Mouse (Mus musculus) C3H10T1/2 (cell line): ENCODE data around the gene Lnx1. TPM values are rescaled to one million over a fixed set of nuclear protein-coding genes. Genes with fewer than 3 reads are reported as not detected.

Experiments used
- polyA plus RNA-seq, 2 experiments: library from polyadenylated mRNA; unstranded; fragments of >200 nt; fragmentation: generic; extraction: Trizol; gene quantifications; one replicate each; pipeline ENCODE4 v1.2.1; 2012; ENCODE audit warnings: missing spikeins in 2 of 2

Lnx1 gene
- 1 to 10 TPM in 1 of 2 experiments, under 1 TPM in 1; 0.01 to 2.0 TPM for polyA plus RNA-seq

GRCm38 (mm10) chr5:74702766-74703165 lies at the start of gene Lnx1:
TSS of gene Lnx1 (minus strand) at chr5:74702912.

Other genes starting within 250 kb of the Lnx1 start
- gene Scfd2, start 171.2 kb downstream of the Lnx1 start, polyA plus RNA-seq, result 10 to 100 TPM in 1 of 2 experiments, 1 to 10 TPM in 1; 7.9 to 16.8 TPM
- gene Fip1l1, start 167.5 kb downstream of the Lnx1 start, polyA plus RNA-seq, result 10 to 100 TPM; 15.8 to 43.8 TPM